Mouse (Mus musculus) CH12.LX (cell line): ENCODE measurements around the gene Eif2b5. TPM values are rescaled to one million over a fixed set of nuclear protein-coding genes. Genes with fewer than 3 reads are reported as not detected.

Experiments used
- DNase-seq: peaks from one replicate; pipeline ENCODE4 v3.0.0-alpha.2; 2013; ENCODE audit errors: extremely low read depth
- H3K27ac ChIP-seq: 2 replicates; pipeline ENCODE4 v1.5.1; 2012; ENCODE audit warnings: low read depth, mild to moderate bottlenecking, control low read depth, moderate library complexity; ENCODE audit not compliant: insufficient read depth
- H3K27me3 ChIP-seq: replicated peaks from 2 replicates; pipeline ENCODE3; 2012; ENCODE audit warnings: inconsistent platforms
- H3K36me3 ChIP-seq, 2 experiments: replicated peaks in 1 of 2; 2 replicates each; pipeline versions ENCODE3 to v1.6.1; 2012; ENCODE audit warnings: inconsistent platforms in 1 of 2, low read length in 1 of 2, mild to moderate bottlenecking in 1 of 2, mixed read lengths in 1 of 2, moderate library complexity in 1 of 2; ENCODE audit not compliant: control insufficient read depth in 1 of 2, insufficient read depth in 1 of 2
- H3K4me1 ChIP-seq, 2 experiments: 2 replicates each; pipeline ENCODE4 v1.6.1; 2012; ENCODE audit warnings: inconsistent platforms in 1 of 2, moderate library complexity in 1 of 2; ENCODE audit not compliant: insufficient read depth in 2 of 2, control insufficient read depth in 1 of 2
- H3K4me2 ChIP-seq: 2 replicates; pipeline ENCODE4 v1.6.1; 2012; ENCODE audit warnings: low read depth, mild to moderate bottlenecking, control low read depth; ENCODE audit not compliant: poor library complexity, insufficient read depth, severe bottlenecking
- H3K4me3 ChIP-seq, 3 experiments: fragments of 150-350 bp in 1 of 3; sonication (generic) in 1 of 3; replicated peaks in 1 of 3; 2 replicates each; pipeline versions ENCODE3 to v1.5.1; 2011 to 2012; ENCODE audit warnings: low read depth in 2 of 3, low read length in 2 of 3, mild to moderate bottlenecking in 2 of 3, moderate library complexity in 2 of 3, control low read depth in 1 of 3, improper control_type of control experiment in 1 of 3, inconsistent platforms in 1 of 3, mixed read lengths in 1 of 3; ENCODE audit not compliant: poor library complexity in 1 of 3
- H3K79me2 ChIP-seq: replicated peaks from 2 replicates; pipeline ENCODE4 v1.6.1; 2012; ENCODE audit warnings: mild to moderate bottlenecking, moderate library complexity; ENCODE audit not compliant: control insufficient read depth, poor library complexity, insufficient read depth, severe bottlenecking; ENCODE audit errors: extremely low read depth
- H3K9ac ChIP-seq: 2 replicates; pipeline ENCODE4 v1.6.1; 2012; ENCODE audit warnings: low read depth, mild to moderate bottlenecking, control low read depth, moderate library complexity; ENCODE audit not compliant: insufficient read depth
- H3K9me3 ChIP-seq: replicated peaks from 2 replicates; pipeline ENCODE3; 2012; ENCODE audit warnings: low read length, inconsistent platforms, mixed read lengths
- BHLHE40 ChIP-seq: IDR thresholded peaks from 2 replicates; pipeline ENCODE4 v1.6.1; 2011; ENCODE audit warnings: mild to moderate bottlenecking, low read depth, low read length, improper control_type of control experiment
- CHD1 ChIP-seq: IDR thresholded peaks from 2 replicates; pipeline ENCODE4 v1.6.1; 2012; ENCODE audit warnings: low read depth, low read length, improper control_type of control experiment, inconsistent platforms
- CHD2 ChIP-seq: IDR thresholded peaks from 2 replicates; pipeline ENCODE4 v1.6.1; 2011; ENCODE audit warnings: low read length, improper control_type of control experiment
- E2F4 ChIP-seq: IDR thresholded peaks from 2 replicates; pipeline ENCODE4 v1.6.1; 2011; ENCODE audit warnings: low read depth, low read length, improper control_type of control experiment; ENCODE audit not compliant: insufficient replicate concordance
- ELF1 ChIP-seq: IDR thresholded peaks from 2 replicates; pipeline ENCODE4 v1.6.1; 2014; ENCODE audit warnings: low read depth, mild to moderate bottlenecking, inconsistent platforms, low read length, improper control_type of control experiment
- ETS1 ChIP-seq: conservative IDR thresholded peaks from 2 replicates; pipeline ENCODE4 v1.6.1; 2012; ENCODE audit warnings: low read depth, mild to moderate bottlenecking, inconsistent platforms, low read length, improper control_type of control experiment, moderate library complexity
- GABPA ChIP-seq: IDR thresholded peaks from 2 replicates; pipeline ENCODE4 v1.6.1; 2012; ENCODE audit warnings: low read depth, low read length, improper control_type of control experiment, inconsistent platforms; ENCODE audit not compliant: insufficient replicate concordance
- HCFC1 ChIP-seq: IDR thresholded peaks from 2 replicates; pipeline ENCODE4 v1.6.1; 2012; ENCODE audit warnings: low read depth, mild to moderate bottlenecking, inconsistent platforms, low read length, improper control_type of control experiment
- JUN ChIP-seq: IDR thresholded peaks from 2 replicates; pipeline ENCODE4 v1.6.1; 2011; ENCODE audit warnings: low read depth, mild to moderate bottlenecking, low read length, improper control_type of control experiment, moderate library complexity; ENCODE audit not compliant: insufficient read depth
- JUND ChIP-seq: conservative IDR thresholded peaks from 2 replicates; pipeline ENCODE4 v1.6.1; 2011; ENCODE audit warnings: low read depth, low read length, improper control_type of control experiment
- KAT2A ChIP-seq: IDR thresholded peaks from 2 replicates; pipeline ENCODE4 v1.6.1; 2012; ENCODE audit warnings: low read length, improper control_type of control experiment, inconsistent platforms; ENCODE audit not compliant: insufficient replicate concordance
- MAFK ChIP-seq: IDR thresholded peaks from 2 replicates; pipeline ENCODE4 v1.6.1; 2011; ENCODE audit warnings: low read length, improper control_type of control experiment; ENCODE audit not compliant: insufficient replicate concordance
- MAZ ChIP-seq: IDR thresholded peaks from 2 replicates; pipeline ENCODE4 v1.6.1; 2012; ENCODE audit warnings: low read depth, mild to moderate bottlenecking, inconsistent platforms, low read length, improper control_type of control experiment, moderate library complexity
- MXI1 ChIP-seq: IDR thresholded peaks from 2 replicates; pipeline ENCODE4 v1.6.1; 2011; ENCODE audit warnings: mild to moderate bottlenecking, low read depth, low read length, improper control_type of control experiment
- MYC ChIP-seq: IDR thresholded peaks from 2 replicates; pipeline ENCODE4 v1.6.1; 2011; ENCODE audit warnings: low read depth, mild to moderate bottlenecking, improper control_type of control experiment, low read length
- RCOR1 ChIP-seq: conservative IDR thresholded peaks from 2 replicates; pipeline ENCODE4 v1.6.1; 2012; ENCODE audit warnings: low read depth, mild to moderate bottlenecking, inconsistent platforms, low read length, improper control_type of control experiment
- SMC3 ChIP-seq: IDR thresholded peaks from 2 replicates; pipeline ENCODE4 v1.6.1; 2011; ENCODE audit warnings: low read depth, low read length, improper control_type of control experiment
- TBP ChIP-seq: conservative IDR thresholded peaks from 2 replicates; pipeline ENCODE4 v1.6.1; 2011; ENCODE audit warnings: low read depth, low read length, improper control_type of control experiment
- TCF12 ChIP-seq: IDR thresholded peaks from 2 replicates; pipeline ENCODE4 v1.6.1; 2014; ENCODE audit warnings: low read depth, mild to moderate bottlenecking, inconsistent platforms, low read length, improper control_type of control experiment
- UBTF ChIP-seq: IDR thresholded peaks from 2 replicates; pipeline ENCODE4 v1.6.1; 2012; ENCODE audit warnings: low read depth, mild to moderate bottlenecking, inconsistent platforms, low read length, improper control_type of control experiment, moderate library complexity
- USF1 ChIP-seq: IDR thresholded peaks from 2 replicates; pipeline ENCODE4 v1.6.1; 2014; ENCODE audit warnings: low read depth, mild to moderate bottlenecking, inconsistent platforms, low read length, improper control_type of control experiment
- USF2 ChIP-seq: conservative IDR thresholded peaks from 2 replicates; pipeline ENCODE4 v1.6.1; 2011; ENCODE audit warnings: low read depth, low read length, improper control_type of control experiment
- ZC3H11A ChIP-seq: IDR thresholded peaks from 2 replicates; pipeline ENCODE4 v1.6.1; 2012; ENCODE audit warnings: low read depth, mild to moderate bottlenecking, inconsistent platforms, low read length, improper control_type of control experiment
- ZKSCAN1 ChIP-seq: IDR thresholded peaks from 2 replicates; pipeline ENCODE4 v1.6.1; 2012; ENCODE audit warnings: low read depth, inconsistent platforms, low read length, improper control_type of control experiment, borderline replicate concordance
- dilution Hi-C: fragments of 300-500 bp; cut with MboI; formaldehyde crosslinking; loops from 2 replicates; pipeline ENCODE4 v1.14.3; 2020; ENCODE audit warnings: low sequenced_read_pairs; ENCODE audit not compliant: extremely low pct_unique_long_range_greater_than_20kb, extremely low pct_ligation_motif_present
- in situ Hi-C: fragments of 300-500 bp; cut with MboI; formaldehyde crosslinking; loops from 3 replicates; pipeline ENCODE4 v1.14.3; 2019; ENCODE audit warnings: low sequenced_read_pairs, low pct_ligation_motif_present, low pct_unique_long_range_greater_than_20kb, mixed read lengths
- polyA plus RNA-seq: library from polyadenylated mRNA; unstranded; fragments of >175 nt; gene quantifications from 2 replicates; pipeline ENCODE4 v1.2.1, GENCODE M21; 2012; ENCODE audit warnings: low read depth; ENCODE audit not compliant: insufficient read length
- total RNA-seq, 2 experiments: library from RNA; depleted of rRNA; stranded (reverse); fragments of 300-350 nt in 1 of 2; fragments of >200 nt in 1 of 2; gene quantifications; 2 replicates each; pipeline ENCODE4 v1.2.3; 2012 to 2014

The Eif2b5 gene
- total and polyA plus RNA-seq, 3 experiments: 139 to 183 (median 179) TPM

DNA sequence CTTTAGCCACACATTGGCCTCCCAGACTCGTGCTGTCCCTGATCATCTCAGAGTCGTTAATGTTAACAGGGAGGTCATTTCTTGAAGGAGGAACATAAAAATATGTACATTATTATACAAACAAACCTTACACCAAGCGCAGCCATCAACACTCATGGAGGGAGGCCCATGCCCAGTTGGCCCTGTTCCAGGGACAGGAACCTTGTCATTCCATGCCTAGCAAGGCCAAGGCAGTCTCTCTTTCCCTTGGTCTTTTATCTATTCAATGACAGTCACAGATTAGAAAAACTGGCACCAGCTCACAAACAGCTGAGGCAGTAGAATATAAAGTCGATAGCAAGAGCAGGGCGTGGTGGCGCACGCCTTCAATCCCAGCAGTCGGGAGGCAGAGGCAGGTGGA is 24.4 kb upstream of the Eif2b5 start:
- no peak overlapping the region for H3K9ac ChIP-seq
- no peaks in the 10 kb centered on the region for H3K36me3 ChIP-seq
- H3K79me2 ChIP-seq: no peaks in the 10 kb centered on the region
- no peaks in the 10 kb centered on the region for H3K9me3 ChIP-seq
- H3K4me1 ChIP-seq: no peaks in the 10 kb centered on the region
- H3K27ac ChIP-seq: no peak overlapping the region
- H3K27me3 ChIP-seq: no peaks in the 10 kb centered on the region
- dilution Hi-C loops: no loop called here
- TF ChIP-seq ZKSCAN1 (no peak), HCFC1 (no peak)
- no peak overlapping the region for H3K4me2 ChIP-seq
- no peak for DNase-seq
- H3K4me3 ChIP-seq: no peak overlapping the region
- in situ Hi-C loops: no loop called here

DNA sequence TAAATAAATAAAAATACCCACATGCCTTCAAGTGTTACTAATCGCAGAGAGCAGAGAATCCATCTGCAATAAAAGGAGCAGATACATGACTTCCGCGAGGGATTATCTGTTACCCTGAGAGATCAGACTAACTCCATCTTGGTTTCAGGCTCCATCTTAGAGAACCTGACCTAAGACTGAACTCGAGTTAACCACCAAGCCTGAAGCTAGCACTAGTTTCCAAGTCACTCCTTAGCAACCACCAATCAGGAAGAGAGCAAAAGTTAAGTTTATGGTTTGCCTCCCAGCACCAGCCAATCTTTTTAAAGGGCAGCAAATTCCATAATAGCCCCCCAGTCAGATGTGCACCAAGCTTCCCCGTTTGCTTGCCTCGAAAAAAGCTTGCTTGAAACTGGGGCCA is 23.8 kb upstream of the Eif2b5 start:
- in situ Hi-C loops: loop anchor here (25.0 kb wide), 1 partner anchor 262 kb away; no protein-coding TSS in a partner anchor
- no peaks in the 10 kb centered on the region for H3K27me3 ChIP-seq

DNA sequence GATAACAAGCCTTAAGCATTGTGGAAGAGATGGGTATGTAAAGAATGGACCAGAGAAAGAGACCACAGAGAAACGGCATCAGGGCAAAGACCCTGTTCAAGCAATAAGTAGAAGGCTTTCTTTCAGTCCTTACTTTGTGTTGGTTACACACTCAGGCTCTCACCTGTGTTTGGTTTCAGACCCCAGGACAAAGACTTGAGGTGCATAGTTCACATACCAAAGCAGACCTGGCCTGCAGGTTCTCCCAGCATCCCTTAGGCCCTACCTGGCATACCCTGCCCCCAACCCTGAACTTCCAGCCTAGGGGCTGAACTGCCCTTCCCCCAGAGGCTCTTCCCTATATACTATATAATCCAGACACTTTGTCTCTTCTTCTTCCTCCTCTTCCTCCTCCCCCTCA is 23.3 kb upstream of the Eif2b5 start:
- in situ Hi-C loops: loop anchor here (25.0 kb wide), 1 partner anchor 263 kb away; no protein-coding TSS in a partner anchor
- H3K4me2 ChIP-seq: no peak overlapping the region
- no peak for DNase-seq
- H3K36me3 ChIP-seq: no peaks in the 10 kb centered on the region
- H3K27ac ChIP-seq: no peak overlapping the region
- no peak overlapping the region for H3K9ac ChIP-seq
- H3K9me3 ChIP-seq: no peaks in the 10 kb centered on the region
- dilution Hi-C loops: no loop called here
- no peaks in the 10 kb centered on the region for H3K4me1 ChIP-seq
- H3K27me3 ChIP-seq: no peaks in the 10 kb centered on the region
- no peak for TF ChIP-seq UBTF
- TF ChIP-seq USF1: no peak
- no peak for TF ChIP-seq HCFC1
- TF ChIP-seq SMC3: no peak
- no peak for TF ChIP-seq RCOR1
- no peak for TF ChIP-seq ELF1
- no peak for TF ChIP-seq JUND
- no peak for TF ChIP-seq CHD2
- TF ChIP-seq USF2: no peak
- TF ChIP-seq CHD1: no peak
- TF ChIP-seq JUN: no peak
- no peak for TF ChIP-seq MAZ
- no peak for TF ChIP-seq ZKSCAN1
- no peak for TF ChIP-seq MAFK
- no peak for TF ChIP-seq E2F4
- no peak for TF ChIP-seq MXI1
- no peak overlapping the region for H3K4me3 ChIP-seq
- H3K79me2 ChIP-seq: no peaks in the 10 kb centered on the region

More for the DNA sequence above, 23.8 kb upstream of the Eif2b5 start:
- TF ChIP-seq TBP: no peak
- no peak for TF ChIP-seq USF1
- no peak for TF ChIP-seq MYC
- TF ChIP-seq RCOR1: no peak
- TF ChIP-seq ZC3H11A: no peak
- no peak for TF ChIP-seq KAT2A
- no peak for TF ChIP-seq ETS1
- no peak for TF ChIP-seq BHLHE40
- TF ChIP-seq GABPA: no peak
- no peak for TF ChIP-seq MAZ
- TF ChIP-seq TCF12: no peak
- TF ChIP-seq UBTF: no peak
- TF ChIP-seq E2F4: no peak
- TF ChIP-seq SMC3: no peak
- H3K9me3 ChIP-seq: no peaks in the 10 kb centered on the region
- H3K4me1 ChIP-seq: no peaks in the 10 kb centered on the region
- H3K36me3 ChIP-seq: no peaks in the 10 kb centered on the region
- no peak overlapping the region for H3K4me2 ChIP-seq
- H3K27ac ChIP-seq: no peak overlapping the region
- H3K4me3 ChIP-seq: no peak overlapping the region
- dilution Hi-C loops: no loop called here
- DNase-seq: no peak
- H3K9ac ChIP-seq: no peak overlapping the region
- no peaks in the 10 kb centered on the region for H3K79me2 ChIP-seq
